Mouse (Mus musculus): ENCODE measurements at regions not wholly inside any gene's neighbourhood (a gene's known extent, or its start where the extent isn't known, plus 50 kb on each side); places are given as distances from the start of the nearest gene placed in this dataset.

DNA sequence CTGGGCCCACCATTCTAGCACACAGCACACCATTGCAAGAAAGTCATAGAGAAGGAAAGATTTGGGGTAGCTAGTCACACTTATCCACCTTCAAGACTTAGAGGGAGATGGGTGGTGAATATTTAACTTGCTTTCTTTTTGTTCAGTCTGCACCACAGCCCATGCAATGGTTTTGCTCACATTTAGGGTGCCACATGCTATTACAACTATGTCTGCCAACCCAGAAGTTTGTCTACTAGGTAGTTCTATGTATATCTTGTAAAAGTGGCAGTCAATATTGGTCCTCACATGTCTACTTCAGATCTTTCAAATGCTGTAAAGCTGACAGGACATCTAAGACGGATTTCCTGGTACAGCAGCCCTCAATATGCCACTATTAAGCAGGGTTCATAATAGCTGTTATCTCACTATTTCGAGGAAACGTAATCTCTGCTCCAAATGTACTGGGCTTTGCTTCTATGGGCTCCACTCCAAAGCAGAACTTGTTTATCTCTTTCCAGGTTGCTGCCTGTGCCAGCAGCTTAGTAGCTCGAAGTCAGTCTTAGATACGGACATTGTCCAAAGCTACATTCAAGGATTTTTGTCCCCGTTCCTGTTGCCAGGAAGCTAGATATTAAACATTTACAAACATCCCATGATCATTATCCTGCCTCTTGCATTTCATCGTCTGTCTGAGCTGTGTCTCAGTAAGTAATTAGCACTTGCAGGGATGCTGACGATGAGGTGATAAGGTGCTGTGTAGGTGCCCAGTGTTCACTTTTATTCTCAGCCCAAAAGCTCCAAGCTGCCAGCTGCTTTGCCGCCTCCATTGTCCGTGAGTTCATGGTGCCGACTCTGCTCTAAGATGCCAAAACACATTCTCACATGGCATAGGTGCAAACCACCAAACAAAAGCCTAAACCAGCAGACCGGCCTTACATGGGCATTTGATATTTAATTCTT lies 327.8 kb upstream of the Robo2 start:
- no peak for DNase-seq

DNA sequence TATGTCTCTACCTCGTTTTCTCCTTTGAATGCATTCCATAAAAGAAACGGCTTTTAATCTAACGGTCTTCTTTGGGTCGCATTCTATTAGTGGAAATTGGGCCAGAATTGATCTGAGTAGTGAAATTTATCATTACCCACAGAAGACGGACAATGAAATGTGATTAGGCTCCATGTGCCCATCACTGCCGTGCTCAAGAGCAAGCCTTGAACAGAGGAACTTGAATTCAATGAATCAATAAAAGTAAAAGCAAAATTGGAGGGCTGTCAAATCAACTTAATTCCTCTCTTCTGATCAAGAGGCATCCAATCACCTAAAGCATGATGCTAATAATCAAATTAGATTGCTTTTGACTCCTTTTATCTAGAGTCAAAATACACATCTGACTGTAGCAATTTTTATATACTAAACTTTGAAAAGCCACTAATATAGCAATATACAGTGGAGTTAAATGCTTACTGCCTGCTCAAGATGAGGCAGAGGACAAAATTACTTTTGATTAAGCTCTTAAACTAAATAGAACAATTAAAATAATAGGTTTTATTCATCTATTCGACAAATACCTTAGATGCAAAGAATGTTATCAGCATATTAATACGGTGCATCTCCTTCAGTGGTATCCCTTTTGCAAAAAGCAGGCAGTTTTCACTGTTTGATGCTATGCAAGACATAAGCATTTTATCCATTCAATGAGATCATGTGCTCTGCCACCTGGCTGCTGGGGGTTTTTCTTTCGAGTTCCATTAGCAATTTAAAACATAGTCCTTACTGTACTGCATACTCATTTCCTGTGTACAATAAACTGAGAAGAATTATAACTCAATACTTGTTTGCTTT lies 321.5 kb upstream of the Robo2 start:
- no peak for DNase-seq

DNA sequence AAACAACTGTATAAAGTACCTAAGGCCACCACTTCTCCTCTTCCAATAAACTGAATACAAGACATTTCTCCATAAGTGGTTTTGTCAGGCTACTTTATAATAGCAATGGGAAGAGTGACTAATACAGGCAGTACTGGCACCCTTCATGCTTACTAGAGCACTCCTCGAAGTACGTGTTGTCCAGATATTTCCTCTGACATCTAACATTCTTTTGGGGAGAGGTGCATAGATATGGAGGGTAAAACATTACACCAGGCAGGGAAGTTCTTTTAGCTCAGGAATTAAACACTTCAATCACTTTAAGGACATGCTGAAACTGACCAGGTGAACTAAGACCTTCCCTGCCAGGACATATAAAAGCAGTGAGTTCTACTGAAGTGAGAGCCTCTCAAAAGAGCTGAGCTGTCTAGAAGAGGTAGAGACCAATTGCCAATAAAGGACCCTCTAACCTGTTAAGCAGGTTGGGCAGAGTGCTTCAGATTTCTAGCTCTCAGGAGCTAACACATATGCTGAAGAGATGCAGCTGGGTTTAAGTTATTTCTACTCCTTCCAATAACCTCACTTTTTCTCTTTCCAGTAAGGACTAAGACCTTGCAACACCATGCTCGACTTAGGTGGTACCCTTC lies 318.7 kb upstream of the Robo2 start:
- DNase-seq = no peak

DNA sequence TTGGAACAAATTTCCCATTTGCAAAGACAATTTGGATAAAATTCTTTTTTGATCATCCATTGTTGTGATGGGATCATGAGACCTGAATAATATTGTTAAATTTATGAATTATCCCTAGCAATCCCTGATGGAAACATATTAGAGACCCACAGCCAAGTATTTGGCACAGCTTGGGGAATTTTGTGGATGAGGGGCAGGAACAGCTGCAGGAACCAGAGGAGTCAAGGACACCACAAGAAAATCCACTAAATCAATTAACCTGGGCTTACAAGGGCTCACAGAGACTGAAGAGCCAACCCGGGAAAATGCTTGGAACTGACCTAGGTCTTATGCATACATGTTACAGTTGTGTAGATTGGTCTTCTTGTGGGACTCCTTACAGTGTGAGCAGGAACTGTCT lies 311.6 kb upstream of the Robo2 start:
- DNase-seq = no peak

DNA sequence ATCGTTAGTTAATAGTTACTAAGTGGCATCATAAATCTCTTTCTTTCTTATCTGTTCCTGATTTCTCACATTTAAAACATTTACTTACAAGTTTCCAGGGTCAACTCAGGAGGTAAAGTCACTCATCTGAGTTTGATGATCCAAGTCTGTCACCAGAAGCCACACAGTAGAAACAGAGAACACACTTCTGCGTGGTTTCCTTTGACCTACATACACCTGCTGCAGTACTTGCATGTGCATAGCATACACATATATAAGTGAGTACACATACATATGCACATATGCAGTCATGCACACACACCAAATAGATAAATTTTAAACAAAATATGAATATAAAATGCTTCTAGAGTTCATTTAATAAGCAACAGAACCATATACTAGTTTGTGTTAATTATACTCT lies 306.5 kb upstream of the Robo2 start:
- no peak for DNase-seq

DNA sequence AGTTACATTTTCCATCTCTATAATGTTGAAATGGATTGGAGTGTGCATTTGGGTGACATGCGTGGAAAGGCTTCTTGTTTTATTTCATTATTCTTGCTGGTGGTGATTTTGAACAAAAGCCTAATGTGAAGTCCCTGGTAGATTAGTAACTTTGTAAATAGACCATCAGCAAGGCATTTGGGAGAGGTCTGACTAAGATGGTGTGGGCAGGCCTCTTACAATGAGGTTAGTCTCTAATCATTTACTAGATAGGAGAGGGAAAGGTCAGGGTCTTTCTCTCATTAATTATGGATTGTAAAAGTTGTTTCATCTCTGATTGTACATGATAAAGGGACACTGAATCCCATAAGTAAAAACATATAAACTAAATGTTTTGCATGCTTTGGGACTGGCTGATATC lies 306.0 kb upstream of the Robo2 start:
- DNase-seq = no peak

DNA sequence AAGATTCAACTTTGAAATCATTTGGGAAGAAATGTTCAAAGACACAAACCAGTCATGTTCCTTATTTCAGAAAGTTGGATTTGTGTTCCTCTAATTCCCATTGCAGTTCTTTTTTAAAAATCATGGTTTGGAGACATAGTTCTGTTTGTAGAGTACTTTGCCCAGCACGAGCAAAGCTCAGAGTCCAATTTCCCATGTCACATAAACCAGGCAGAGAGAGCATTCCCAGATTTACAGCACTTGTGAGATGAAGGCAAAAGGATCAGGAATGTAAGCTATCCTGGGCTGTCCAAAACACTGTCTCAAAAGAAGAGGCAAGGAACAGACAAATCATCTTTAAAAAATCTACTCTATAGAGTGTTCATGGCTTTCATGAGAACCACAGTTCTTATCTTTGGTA lies 303.3 kb upstream of the Robo2 start:
- no peak for DNase-seq

DNA sequence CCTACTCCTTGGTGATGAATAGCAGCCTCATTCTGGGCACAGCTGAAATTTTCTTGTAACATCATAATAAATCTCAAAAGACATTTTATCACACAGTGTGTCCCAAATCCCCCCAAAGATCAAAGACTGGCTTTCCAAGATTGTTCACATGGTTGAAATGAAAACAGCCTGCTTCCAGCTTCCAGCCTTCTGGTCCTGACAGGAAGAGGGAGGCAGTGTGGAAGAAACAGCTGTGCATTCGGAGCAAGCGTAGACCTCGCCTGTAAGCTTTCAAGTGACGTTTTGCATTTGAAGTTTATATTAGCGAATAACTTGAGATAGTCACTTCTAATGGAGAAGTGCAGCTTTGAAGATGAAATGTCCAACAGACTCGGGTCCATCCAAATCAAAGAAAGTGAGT lies 300.9 kb upstream of the Robo2 start:
- DNase-seq = no peak

DNA sequence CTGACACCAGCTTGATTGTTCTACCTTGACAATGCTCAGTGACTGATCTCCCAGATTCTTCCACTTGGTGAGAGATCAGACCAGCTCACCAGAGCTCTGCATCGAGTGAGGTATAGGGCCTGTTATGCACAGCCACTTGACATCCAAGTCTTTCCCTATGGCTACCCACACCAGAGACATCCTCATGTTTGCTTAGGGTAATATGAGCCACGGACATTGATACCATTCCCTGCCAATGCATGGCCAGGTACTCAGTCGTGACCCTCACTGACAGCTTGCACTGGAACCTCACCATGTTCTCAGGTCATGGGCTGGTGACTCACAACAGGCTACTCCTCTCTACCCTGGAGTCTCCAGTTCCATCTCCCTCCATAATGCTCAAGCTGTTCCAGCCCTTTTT lies 290.4 kb upstream of the Robo2 start:
- DNase-seq = no peak

DNA sequence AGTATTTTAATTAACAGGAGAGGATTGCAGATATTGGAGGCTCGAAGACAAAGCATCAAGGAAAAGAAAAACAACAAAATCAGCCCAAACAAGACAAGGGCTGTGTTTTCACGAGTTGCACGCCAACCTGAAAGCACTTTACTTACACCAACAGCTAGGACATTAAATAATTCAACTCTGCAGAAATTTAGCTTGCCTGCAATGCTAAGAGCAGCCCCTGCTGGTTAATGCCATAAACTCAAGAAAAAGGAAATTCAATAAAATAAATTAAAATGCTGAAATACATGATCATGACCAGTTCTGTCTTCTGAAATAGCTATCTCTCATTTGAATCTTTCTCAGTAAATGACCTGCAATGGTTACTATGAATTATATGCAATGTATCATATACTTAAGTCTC lies 271.7 kb upstream of the Robo2 start:
- no peak for DNase-seq

DNA sequence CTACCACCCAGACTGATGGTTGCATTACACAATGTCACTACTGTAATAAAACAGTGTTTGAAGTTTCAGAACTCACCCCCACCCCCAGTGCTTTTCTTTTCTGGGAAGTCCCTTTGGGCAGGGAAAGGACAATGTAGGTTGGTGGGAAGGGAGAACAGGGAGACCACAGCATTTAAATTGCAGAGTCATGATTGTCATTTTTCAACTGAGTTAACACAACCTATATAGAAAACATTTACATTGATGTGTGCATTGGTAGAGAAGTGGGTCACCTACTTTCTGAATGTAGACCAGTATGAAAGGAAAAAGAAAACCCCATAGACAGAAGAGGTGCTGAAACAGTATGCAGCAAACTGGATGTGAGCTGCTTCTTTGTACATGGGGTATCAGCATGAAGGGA lies 264.0 kb upstream of the Robo2 start:
- no peak for DNase-seq

DNA sequence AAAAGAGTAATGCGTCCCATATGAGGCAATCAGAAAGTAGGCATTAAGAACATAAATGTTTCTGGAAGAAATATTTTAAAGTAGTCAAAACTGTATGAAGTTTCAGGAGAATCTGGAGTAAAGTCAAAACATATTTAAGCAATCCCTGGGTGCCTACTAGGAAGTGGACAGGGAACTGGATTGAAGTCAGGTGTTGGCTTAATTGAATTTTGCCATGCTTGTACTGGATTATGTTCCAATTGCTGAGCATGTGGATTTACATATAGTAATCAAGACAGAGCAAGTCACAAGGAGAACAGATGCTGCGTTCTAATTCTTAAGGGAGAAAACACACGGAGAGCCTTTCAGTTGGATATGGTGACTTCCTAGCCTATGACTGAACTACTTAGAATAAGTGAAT lies 259.8 kb upstream of the Robo2 start:
- DNase-seq = no peak

DNA sequence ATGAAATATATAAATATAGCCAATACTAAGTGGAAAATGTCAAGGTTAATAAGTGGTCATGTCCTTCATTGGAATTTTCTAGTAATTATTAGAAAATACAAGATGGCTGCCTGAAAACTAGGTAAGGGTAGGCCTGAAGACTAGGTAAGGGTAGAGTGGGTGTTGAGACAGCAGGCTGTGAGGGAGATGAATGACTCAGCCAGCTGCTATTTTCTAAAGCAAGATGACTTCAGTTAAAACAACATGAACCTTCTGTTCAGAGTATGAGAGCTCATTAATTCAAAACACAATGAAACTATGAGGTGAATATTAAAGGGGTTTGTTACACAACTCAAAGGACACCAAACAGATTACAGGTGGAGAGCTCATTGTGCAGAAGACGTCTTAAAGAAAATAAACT lies 252.7 kb upstream of the Robo2 start:
- DNase-seq = no peak

DNA sequence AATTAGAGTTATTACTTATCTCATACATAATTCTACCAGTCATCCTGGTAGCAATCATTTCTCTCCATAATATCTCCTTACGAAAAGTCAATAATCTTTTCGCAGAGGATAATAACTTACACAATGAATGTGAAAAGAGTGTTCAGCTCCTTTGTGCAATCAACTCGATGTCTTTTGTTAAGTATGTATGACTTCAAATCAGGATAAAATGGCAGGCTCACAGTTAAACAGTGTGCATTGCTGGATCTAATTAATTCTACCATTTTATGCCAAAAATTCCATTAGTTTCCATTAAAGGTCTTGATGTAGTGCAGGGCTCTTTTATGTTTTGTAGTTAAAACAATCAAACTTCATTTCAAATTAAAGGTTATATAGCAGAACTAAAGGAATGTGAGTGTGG lies 239.6 kb upstream of the Robo2 start:
- no peak for DNase-seq

DNA sequence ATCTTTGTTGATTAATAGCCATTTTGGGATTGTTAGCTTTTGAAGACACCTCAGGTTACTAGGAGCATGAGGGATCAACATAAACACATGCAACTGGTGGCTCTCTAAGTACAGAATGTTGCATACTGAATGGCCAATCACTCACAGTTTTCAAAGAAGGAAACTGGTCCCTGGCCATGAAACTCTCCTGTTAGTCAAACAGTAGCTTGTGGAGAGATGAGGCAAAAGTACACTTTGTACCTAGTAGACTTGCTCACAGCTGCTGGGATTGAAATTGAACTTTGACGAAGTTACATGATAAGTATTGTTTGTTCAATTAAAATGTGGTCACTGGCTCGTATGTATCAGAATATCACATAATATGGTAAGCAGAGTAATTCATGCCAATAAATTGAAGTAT lies 237.6 kb upstream of the Robo2 start:
- no peak for DNase-seq

DNA sequence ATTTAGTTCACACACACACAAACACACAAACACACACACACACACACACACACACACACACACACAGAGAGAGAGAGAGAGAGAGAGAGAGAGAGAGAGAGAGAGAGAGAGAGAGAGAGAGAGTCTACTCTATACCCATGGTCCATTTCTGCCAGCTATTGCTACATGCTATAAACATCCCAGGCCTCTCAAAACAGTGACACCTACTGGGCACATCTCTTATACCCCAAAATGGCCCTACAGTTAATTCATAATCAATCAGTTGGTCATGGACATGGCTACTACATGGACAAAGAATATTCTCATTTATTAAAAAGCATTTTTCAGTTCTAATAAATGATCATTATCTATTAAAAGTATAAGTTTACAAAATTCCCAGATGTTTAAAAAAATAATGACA lies 236.8 kb upstream of the Robo2 start:
- DNase-seq = peak; percentile 7

DNA sequence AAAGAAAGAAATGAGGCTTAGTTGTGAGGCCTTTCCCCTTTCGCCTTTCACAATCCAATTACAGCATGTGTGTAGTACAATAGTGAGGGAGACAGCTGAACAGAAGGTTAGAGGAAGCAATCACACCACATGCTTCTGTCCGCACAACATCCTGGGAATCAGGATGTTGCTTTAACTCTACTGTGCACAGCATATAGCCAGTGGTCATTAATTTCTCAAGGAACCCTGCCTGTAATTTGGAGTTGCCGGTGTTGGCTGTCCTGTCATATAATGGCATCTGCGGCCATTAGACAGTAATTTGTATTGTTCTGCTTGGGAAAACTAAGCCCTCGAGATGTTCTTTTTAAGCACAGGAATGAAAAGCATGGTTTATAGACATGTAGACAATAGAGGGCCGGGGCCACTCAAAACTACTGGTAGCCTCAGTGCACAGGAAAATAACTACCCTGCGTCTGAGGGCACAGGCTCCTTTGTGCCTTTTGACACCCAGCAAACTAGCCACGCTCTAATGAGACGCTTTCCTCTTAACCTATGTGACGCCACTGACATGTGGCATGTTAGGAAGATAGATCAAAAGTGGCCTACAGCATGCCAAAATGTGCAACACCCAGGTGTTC lies 233.2 kb upstream of the Robo2 start:
- no peak for DNase-seq

DNA sequence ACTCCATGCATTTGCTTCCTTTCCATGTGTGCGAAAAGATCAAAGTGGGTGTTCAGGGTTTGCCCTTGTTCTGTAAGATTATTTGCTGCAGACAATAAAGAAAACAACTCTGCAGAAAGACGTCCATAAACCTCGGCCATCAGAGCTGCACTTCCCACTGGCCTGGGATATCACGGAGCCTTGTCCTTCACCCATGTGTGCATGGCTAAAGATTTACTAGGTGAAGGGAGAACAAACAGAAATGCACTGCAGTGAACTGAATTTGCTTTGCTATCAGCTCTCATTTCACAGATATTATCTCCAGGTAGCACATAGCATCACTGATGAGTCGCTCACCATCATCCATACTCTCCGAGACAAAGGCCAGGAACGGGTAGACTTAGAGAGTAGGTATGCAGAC lies 228.2 kb upstream of the Robo2 start:
- no peak for DNase-seq

DNA sequence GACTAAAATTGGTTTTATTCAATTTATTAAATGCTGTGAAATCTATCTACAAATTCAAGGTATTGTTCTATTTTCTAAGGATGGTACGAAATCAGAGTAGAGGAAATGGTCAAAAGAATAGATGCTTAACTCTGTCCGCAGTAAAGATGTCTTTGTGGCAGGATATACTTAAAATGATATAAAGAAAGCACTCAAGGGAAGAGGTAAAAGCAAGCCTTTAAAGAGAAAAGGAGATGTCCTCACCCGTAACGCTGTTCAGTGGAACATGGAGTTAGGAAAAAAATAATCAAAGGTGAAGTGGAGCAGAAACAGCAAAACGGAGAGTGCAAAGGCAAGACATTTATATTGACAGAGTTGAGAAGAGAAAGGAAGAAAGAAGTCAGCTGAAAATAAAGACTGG lies 226.0 kb upstream of the Robo2 start:
- no peak for DNase-seq

DNA sequence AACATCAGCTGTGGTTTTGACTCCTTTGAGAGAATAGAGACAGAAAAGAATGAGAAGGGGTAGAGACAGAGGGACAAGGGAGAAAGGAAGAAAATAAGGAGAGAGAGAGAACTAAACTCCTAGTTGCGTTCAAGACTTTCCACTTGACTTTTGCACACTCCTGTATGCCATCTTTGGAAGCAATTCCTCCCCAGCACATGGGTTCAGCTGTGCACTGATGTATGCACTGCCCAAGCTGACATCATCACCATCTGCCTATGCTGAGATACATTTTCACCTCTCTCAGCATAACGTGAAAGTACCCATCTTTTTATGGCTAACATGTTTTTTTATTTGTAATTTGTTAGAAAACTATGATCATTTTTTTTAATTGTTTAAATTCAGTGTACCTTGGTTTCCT lies 214.2 kb upstream of the Robo2 start:
- DNase-seq = no peak

DNA sequence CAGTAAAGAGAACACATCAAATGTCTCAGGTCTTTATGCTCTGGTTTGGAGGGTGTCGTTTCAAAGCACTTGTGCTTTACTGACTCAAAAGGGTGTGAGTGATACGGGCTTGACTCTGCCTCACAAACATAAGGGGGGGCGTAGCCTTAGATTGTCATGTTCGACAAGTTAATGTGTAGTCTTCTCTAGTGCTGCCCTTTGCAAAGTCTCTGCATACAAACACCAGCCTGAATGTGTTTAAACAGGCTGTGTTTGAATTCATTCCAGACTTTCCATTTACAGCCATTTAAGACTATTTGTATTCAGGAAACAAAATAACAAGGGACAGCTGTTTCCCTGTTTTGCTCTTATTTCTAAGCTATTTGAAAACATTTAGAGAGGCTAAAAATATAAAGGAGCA lies 200.4 kb upstream of the Robo2 start:
- DNase-seq = no peak

DNA sequence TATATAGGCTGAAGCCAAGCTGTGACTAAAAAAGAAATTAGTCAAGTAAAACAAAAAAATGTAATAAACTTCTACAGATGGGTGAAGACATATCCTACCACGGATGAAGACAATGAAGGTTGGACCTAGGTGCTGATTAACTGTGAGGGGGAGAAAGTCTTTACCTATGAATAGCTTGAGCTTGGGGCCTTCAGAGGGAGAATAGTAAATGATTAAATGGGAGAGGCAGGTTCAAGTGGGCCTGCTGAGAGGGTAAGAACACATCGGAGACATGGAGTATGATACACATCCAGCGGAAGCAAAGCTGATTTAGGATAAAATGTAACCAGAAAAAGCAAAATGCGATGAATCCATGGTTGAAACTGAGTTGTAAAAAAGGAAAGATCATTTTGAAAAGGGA lies 197.9 kb upstream of the Robo2 start:
- no peak for DNase-seq

DNA sequence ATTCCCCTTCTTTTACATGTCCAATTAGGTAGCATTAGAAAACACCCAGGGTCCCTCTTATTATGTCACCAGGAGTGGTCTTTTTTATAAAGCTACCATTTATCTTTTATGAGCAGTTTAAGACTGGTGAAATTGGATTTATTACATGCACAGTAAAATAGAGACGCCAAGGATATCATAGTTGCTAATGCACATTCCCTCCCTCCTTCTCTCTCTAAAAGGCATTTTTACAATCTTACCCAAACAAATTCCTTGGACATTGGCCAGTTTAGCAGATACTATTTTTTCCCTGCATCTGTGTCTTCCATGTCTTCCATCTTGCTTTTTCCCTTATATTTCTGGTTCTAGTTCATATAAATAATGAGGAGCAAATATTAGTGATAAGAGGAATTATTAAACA lies 186.7 kb upstream of the Robo2 start:
- DNase-seq = no peak

All from adrenal gland, postnatal 10 days (tissue).